8 mouse cellular contexts compared by ENCODE assay signal in genomic region chr11:95713225-95713810, GRCm38 (mm10). TPM values are rescaled to one million over a fixed set of nuclear protein-coding genes. Genes with fewer than 3 reads are reported as not detected.
A peak's percentile ranks its signal among the peaks of the same experiment; 100 is the strongest.
DNase-seq lines count a peak whose midpoint lies in the region; ATAC-seq lines count a peak whose summit lies in the region.

No protein-coding gene starts in this region.

- no peaks in the 10 kb centered on the region for H3K9me3 ChIP-seq in heart, embryonic 10.5 days
- no peaks in the 10 kb centered on the region for H3K9me3 ChIP-seq in kidney, embryonic 16.5 days (ENCODE audit: low read length)
- no peaks in the 10 kb centered on the region for H3K9me3 ChIP-seq in liver, embryonic 12.5 days (replicated peaks)
- H3K9me3 ChIP-seq in stomach, embryonic 15.5 days: no peaks in the 10 kb centered on the region

- H3K4me2 ChIP-seq in kidney, embryonic 16.5 days (replicated peaks; ENCODE audit: low read depth, low read length): peak overlapping the region; percentile 96
- peak overlapping the region; percentile 95 for H3K4me2 ChIP-seq in liver, embryonic 12.5 days
- peak overlapping the region; percentile 78 for H3K4me2 ChIP-seq in stomach, embryonic 15.5 days

- 2% methylated on average over 34 of the region's 49 CpGs for WGBS in heart, embryonic 10.5 days
- WGBS in kidney, embryonic 16.5 days: under 1% methylated on average over 46 of the region's 49 CpGs
- under 1% methylated on average over 40 of the region's 49 CpGs for WGBS in liver, embryonic 12.5 days (ENCODE audit: insufficient replicate concordance)
- WGBS in stomach, embryonic 15.5 days: under 1% methylated on average over 40 of the region's 49 CpGs

- H3K4me3 ChIP-seq in heart, embryonic 10.5 days: peak overlapping the region; percentile 94
- H3K4me3 ChIP-seq in kidney, embryonic 16.5 days (ENCODE audit: low read length): peak overlapping the region; percentile 94
- H3K4me3 ChIP-seq in liver, embryonic 12.5 days: peak overlapping the region; percentile 81
- H3K4me3 ChIP-seq in stomach, embryonic 15.5 days (replicated peaks): peak overlapping the region; percentile 98

- ATAC-seq in erythroblast, adult 5-6 weeks (replicated peaks; ENCODE audit: low FRiP score, poor library complexity, severe bottlenecking): peak; percentile 78
- ATAC-seq in kidney, embryonic 16.5 days (ENCODE audit: low FRiP score, low TSS enrichment): peak; percentile 70
- ATAC-seq in liver, embryonic 12.5 days: peak; percentile 63
- 0 out of 2 replicates have a peak, but pooled peaks have one; percentile 25 for ATAC-seq in monocyte, adult 5-6 weeks (replicated peaks; ENCODE audit: insufficient number of reproducible peaks, low FRiP score, low TSS enrichment, poor library complexity, severe bottlenecking)
- ATAC-seq in stomach, embryonic 15.5 days (ENCODE audit: insufficient read depth, low FRiP score, low read depth): peak; percentile 49

- H3K9ac ChIP-seq in kidney, embryonic 16.5 days (replicated peaks; ENCODE audit: low read length): peak overlapping the region; percentile 97
- H3K9ac ChIP-seq in liver, embryonic 12.5 days: peak overlapping the region; percentile 98
- peak overlapping the region; percentile 99 for H3K9ac ChIP-seq in stomach, embryonic 15.5 days

- peak overlapping the region; percentile 98 for H3K27ac ChIP-seq in heart, embryonic 10.5 days
- H3K27ac ChIP-seq in kidney, embryonic 16.5 days (ENCODE audit: low read length): peak overlapping the region; percentile 97
- H3K27ac ChIP-seq in liver, embryonic 12.5 days: peak overlapping the region; percentile 97
- H3K27ac ChIP-seq in stomach, embryonic 15.5 days: peak overlapping the region; percentile 99

- no peaks in the 10 kb centered on the region for H3K36me3 ChIP-seq in heart, embryonic 10.5 days
- no peaks in the 10 kb centered on the region for H3K36me3 ChIP-seq in kidney, embryonic 16.5 days (ENCODE audit: insufficient read depth, low read length)
- no peaks in the 10 kb centered on the region for H3K36me3 ChIP-seq in liver, embryonic 12.5 days
- no peaks in the 10 kb centered on the region for H3K36me3 ChIP-seq in stomach, embryonic 15.5 days

- H3K4me1 ChIP-seq in heart, embryonic 10.5 days: peaks cover 15% of the 10 kb centered on the region
- H3K4me1 ChIP-seq in kidney, embryonic 16.5 days (ENCODE audit: insufficient read depth, low read length): peaks cover 29% of the 10 kb centered on the region
- H3K4me1 ChIP-seq in liver, embryonic 12.5 days: peaks cover 56% of the 10 kb centered on the region
- peaks cover 15% of the 10 kb centered on the region; the same call in 1 of the 2 replicates for H3K4me1 ChIP-seq in stomach, embryonic 15.5 days

- H3K27me3 ChIP-seq in heart, embryonic 10.5 days (ENCODE audit: insufficient read depth, poor library complexity, severe bottlenecking): no peaks in the 10 kb centered on the region
- H3K27me3 ChIP-seq in kidney, embryonic 16.5 days (ENCODE audit: insufficient read depth, low read length): no peaks in the 10 kb centered on the region
- H3K27me3 ChIP-seq in liver, embryonic 12.5 days (replicated peaks): no peaks in the 10 kb centered on the region
- H3K27me3 ChIP-seq in stomach, embryonic 15.5 days (replicated peaks): no peaks in the 10 kb centered on the region

- peak; percentile 77 for DNase-seq in A20 (ENCODE audit: low read depth, low spot score)
- peak; percentile 77 for DNase-seq in adrenal gland, adult 2 months
- peak; percentile 85 for DNase-seq in heart, embryonic 10.5 days (ENCODE audit: low spot score)

RNA-seq across cellular contexts. Expression of gene Zfp652, which starts 0.8 kb away (rescaled TPM):
- total RNA-seq in adrenal gland, adult 2 months (2021): 10 to 100 TPM; 39.6 to 40.7 TPM
- polyA plus RNA-seq in adrenal gland, adult 2 months (2012; rRNA removed): 20.7 and 24.9 TPM in 2 replicates
- total RNA-seq in erythroblast, adult 5-6 weeks (2015; ENCODE audit: low replicate concordance): 15.7 and 16.7 TPM in 2 replicates
- total RNA-seq in erythroblast, adult 5-6 weeks (2017; ENCODE audit: low replicate concordance): 8.8 and 9.6 TPM in 2 replicates
- polyA plus RNA-seq in heart, embryonic 10.5 days (2016; fragmentation: Nextera tagmentation; extraction: Ambion mirVana): 11.7 and 14.2 TPM in 2 replicates
- 22.6 and 24.0 TPM in 2 replicates for polyA plus RNA-seq in kidney, embryonic 16.5 days (2015; fragmentation: Nextera tagmentation; extraction: Ambion mirVana)
- polyA plus RNA-seq in liver, embryonic 12.5 days (2016; fragmentation: Nextera tagmentation; extraction: Ambion mirVana): 8.9 TPM in 2 replicates
- 15.2 to 48.6 TPM (median 24.2 TPM) in 3 replicates for total RNA-seq in monocyte, adult 5-6 weeks (2017)
- 21.1 and 21.7 TPM in 2 replicates for polyA plus RNA-seq in stomach, embryonic 15.5 days (2015; fragmentation: Nextera tagmentation; extraction: Ambion mirVana)

RNA-seq across cellular contexts. Expression of gene B130006D01Rik, which starts 10.1 kb away (rescaled TPM):
- total RNA-seq in adrenal gland, adult 2 months (2021): under 1 TPM; 0.58 to 0.76 TPM
- 0.07 TPM in 1 of 2 replicates, not detected in the other for polyA plus RNA-seq in adrenal gland, adult 2 months (2012; rRNA removed)
- 0.63 and 2.1 TPM in 2 replicates for total RNA-seq in erythroblast, adult 5-6 weeks (2015; ENCODE audit: low replicate concordance)
- total RNA-seq in erythroblast, adult 5-6 weeks (2017; ENCODE audit: low replicate concordance): 0.43 TPM in 1 of 2 replicates, not detected in the other
- 0.97 and 1.9 TPM in 2 replicates for polyA plus RNA-seq in heart, embryonic 10.5 days (2016; fragmentation: Nextera tagmentation; extraction: Ambion mirVana)
- polyA plus RNA-seq in kidney, embryonic 16.5 days (2015; fragmentation: Nextera tagmentation; extraction: Ambion mirVana): 1.1 and 1.8 TPM in 2 replicates
- 0.62 and 0.65 TPM in 2 replicates for polyA plus RNA-seq in liver, embryonic 12.5 days (2016; fragmentation: Nextera tagmentation; extraction: Ambion mirVana)
- total RNA-seq in monocyte, adult 5-6 weeks (2017): 2.5 to 6.1 TPM (median 5.2 TPM) in 3 replicates
- 1.0 and 1.1 TPM in 2 replicates for polyA plus RNA-seq in stomach, embryonic 15.5 days (2015; fragmentation: Nextera tagmentation; extraction: Ambion mirVana)

RNA-seq across cellular contexts. Expression of gene Phb, which starts 46.6 kb away (rescaled TPM):
- total RNA-seq in adrenal gland, adult 2 months (2021): 100 to 1,000 TPM; 204 to 395 TPM
- 125 and 220 TPM in 2 replicates for polyA plus RNA-seq in adrenal gland, adult 2 months (2012; rRNA removed)
- 21.9 and 30.6 TPM in 2 replicates for total RNA-seq in erythroblast, adult 5-6 weeks (2015; ENCODE audit: low replicate concordance)
- total RNA-seq in erythroblast, adult 5-6 weeks (2017; ENCODE audit: low replicate concordance): 14.2 and 20.3 TPM in 2 replicates
- 320 and 328 TPM in 2 replicates for polyA plus RNA-seq in heart, embryonic 10.5 days (2016; fragmentation: Nextera tagmentation; extraction: Ambion mirVana)
- polyA plus RNA-seq in kidney, embryonic 16.5 days (2015; fragmentation: Nextera tagmentation; extraction: Ambion mirVana): 258 and 288 TPM in 2 replicates
- polyA plus RNA-seq in liver, embryonic 12.5 days (2016; fragmentation: Nextera tagmentation; extraction: Ambion mirVana): 205 and 206 TPM in 2 replicates
- total RNA-seq in monocyte, adult 5-6 weeks (2017): 31.8 to 48.7 TPM (median 44.4 TPM) in 3 replicates
- 225 and 238 TPM in 2 replicates for polyA plus RNA-seq in stomach, embryonic 15.5 days (2015; fragmentation: Nextera tagmentation; extraction: Ambion mirVana)

Comparison
In these comparisons a context has a peak if more than half of its experiments do, and no peak if none do; other contexts are left out.
1. Peak in every context shown above with its lines: DNase-seq, ATAC-seq, H3K4me3 ChIP-seq and H3K27ac ChIP-seq.
2. ATAC-seq: peak in every context shown above with its lines; median percentile 78 in erythroblast, adult 5-6 weeks; 70 in kidney, embryonic 16.5 days; 63 in liver, embryonic 12.5 days; 49 in stomach, embryonic 15.5 days; 25 in monocyte, adult 5-6 weeks.